Mouse (Mus musculus) macrophage (primary cell): Measurements from ENCODE around the gene Zyg11b. TPM values are rescaled to one million over a fixed set of nuclear protein-coding genes. Genes with fewer than 3 reads are reported as not detected.

Experiments used
- H3K27ac ChIP-seq: fragments of 350-480 bp; formaldehyde crosslinking; 2 replicates; pipeline ENCODE4 v1.9.0; 2021
- H3K36me3 ChIP-seq: fragments of 350-480 bp; formaldehyde crosslinking; 2 replicates; pipeline ENCODE4 v1.9.0; 2021; ENCODE audit errors: inconsistent target
- H3K4me3 ChIP-seq: fragments of 350-480 bp; formaldehyde crosslinking; 2 replicates; pipeline ENCODE4 v1.9.0; 2021; ENCODE audit errors: inconsistent target
- H3K79me2 ChIP-seq: fragments of 350-480 bp; formaldehyde crosslinking; 2 replicates; pipeline ENCODE4 v1.9.0; 2021; ENCODE audit errors: inconsistent target
- WGBS: methylation state at CpG from one replicate; pipeline ENCODE4 v1.1.7; 2026; ENCODE audit warnings: inconsistent platforms; ENCODE audit not compliant: missing documents; 5-methylcytosine and 5-hydroxymethylcytosine counted together
- polyA plus RNA-seq: library from polyadenylated mRNA; stranded (reverse); fragments of 250-400 nt; gene quantifications from 3 replicates; pipeline ENCODE4 v1.2.4, GENCODE M21; 2018; ENCODE audit warnings: inconsistent platforms

The Zyg11b gene
- polyA plus RNA-seq, 1 experiment from 2014 or later, result 13.4 TPM

GRCm38 (mm10) chr4:108329840-108330239 is 28.9 kb upstream of the Zyg11b start:
- 95% methylated on average over 6 of the region's 6 CpGs for WGBS
- Histone ChIP-seq H3K4me3 (no peak overlapping the region), H3K27ac (no peak overlapping the region), H3K79me2 (peaks cover 28% of the 10 kb centered on the region), H3K36me3 (peaks cover 3% of the 10 kb centered on the region; the same call in 1 of the 2 replicates)

DNA sequence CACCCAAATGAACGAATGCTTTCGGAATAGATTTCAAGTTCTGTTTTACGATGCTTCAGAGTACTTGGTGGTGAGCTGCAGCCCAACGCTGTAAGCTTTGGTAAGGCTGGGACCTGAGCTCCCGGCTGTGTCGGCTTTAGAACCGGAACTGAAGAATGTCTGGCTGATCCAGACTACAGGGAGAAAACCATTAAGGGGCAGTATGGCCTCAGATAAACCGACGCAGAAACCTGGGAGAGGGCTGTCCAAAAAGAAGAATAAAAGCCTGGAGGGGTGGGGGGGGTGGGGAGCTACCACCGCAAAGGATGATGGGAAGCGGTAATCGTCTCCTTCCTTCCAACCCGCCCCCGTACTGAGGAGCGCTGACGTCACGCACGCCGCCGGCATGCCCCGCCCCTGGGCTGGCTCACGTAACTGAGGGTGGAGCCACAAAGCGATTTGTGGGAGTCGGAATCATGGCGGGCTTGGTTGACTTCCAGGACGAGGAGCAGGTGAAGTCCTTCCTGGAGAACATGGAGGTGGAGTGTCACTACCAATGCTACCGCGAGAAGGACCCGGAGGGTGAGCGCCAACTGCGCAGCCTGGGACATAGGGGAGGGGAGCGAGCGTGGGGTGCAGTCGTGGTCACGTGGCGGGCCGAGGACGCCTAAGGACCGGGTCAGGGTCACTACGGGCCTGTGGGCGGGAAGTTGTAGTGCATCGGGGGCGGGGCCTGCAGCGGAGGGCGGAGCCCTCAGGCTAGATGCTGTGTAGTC is 27.0 kb upstream of the Zyg11b start, which contains the start of gene Coa7:
TSS of gene Coa7 (plus strand) at position 411 of the 755 bp plus-strand sequence.
- peak within 1 kb of the TSS; percentile 46 for H3K4me3 ChIP-seq
- H3K79me2 ChIP-seq, result peaks cover 28% of the 10 kb centered on the region
- peak within 1 kb of the TSS; percentile 70 for H3K27ac ChIP-seq
- under 1% methylated on average over 45 of the region's 45 CpGs for WGBS
- H3K36me3 ChIP-seq, result no peaks in the 10 kb centered on the region

GRCm38 (mm10) chr4:108327071-108327579 is 26.2 kb upstream of the Zyg11b start:
- peak overlapping the region; percentile 46 for H3K4me3 ChIP-seq
- peak overlapping the region; percentile 70 for H3K27ac ChIP-seq
- H3K36me3 ChIP-seq, result no peaks in the 10 kb centered on the region
- H3K79me2 ChIP-seq, result peaks cover 28% of the 10 kb centered on the region
- 24% methylated on average over 6 of the region's 6 CpGs for WGBS

DNA sequence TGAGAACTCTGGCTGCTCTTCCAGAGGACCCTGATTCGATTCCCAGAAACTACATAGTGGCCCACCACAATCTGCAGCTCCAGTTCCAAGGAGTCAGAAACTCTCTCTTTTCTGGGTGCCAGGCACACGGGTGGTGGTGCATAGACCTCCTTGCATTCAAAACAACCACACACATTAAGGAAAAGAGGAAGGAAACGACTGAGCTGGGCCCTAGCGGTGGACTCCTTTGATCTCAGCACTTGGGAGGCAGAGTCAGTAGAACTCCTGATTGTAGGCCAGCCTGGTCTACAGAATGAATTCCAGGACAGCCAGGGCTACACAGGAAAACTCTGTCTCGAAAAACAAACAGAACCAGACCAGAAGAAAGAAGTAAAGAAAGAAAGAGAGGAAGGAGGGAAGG is 22.7 kb upstream of the Zyg11b start:
- H3K27ac ChIP-seq, result no peak overlapping the region
- no peaks in the 10 kb centered on the region for H3K36me3 ChIP-seq
- no peak overlapping the region for H3K4me3 ChIP-seq
- 41% methylated on average over 5 of the region's 5 CpGs for WGBS
- peaks cover 3% of the 10 kb centered on the region for H3K79me2 ChIP-seq

DNA sequence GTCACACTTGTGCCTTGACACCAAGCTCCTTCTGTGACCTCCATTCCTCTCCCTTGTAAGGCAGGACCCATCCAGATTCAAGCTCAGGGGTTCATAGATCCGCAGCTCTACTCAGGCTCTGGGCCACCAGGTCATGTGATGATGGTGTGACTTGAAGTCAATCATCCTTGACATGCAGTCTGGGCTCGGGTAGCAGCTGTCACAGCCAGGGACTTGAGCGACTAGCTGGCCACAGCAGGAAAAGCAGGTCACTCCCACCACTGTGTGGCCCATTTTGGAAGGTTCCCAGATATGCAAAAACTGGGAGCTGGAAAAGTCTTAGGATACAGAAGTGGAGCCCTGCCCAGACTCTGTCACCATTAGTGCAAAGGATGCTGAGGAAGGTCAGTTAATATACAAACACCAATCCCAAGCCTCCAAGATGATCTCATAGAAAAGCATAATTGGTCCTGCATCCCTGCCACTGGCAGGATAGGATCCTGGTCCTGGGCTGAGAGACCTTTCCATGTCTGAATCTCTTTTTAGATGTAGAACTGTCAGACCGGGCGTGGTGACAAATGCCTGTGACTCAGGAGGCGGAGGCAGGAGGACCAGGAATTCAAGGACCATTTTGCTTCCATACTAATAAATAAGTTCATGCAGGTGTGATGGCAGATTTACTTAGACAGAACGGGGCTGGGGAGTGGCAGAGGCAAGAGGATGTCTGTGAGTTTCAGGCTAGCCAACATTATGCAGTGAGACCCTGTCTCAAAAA is 19.9 kb upstream of the Zyg11b start:
- WGBS, result 89% methylated on average over 7 of the region's 7 CpGs
- Histone ChIP-seq H3K36me3 (no peaks in the 10 kb centered on the region), H3K79me2 (no peaks in the 10 kb centered on the region), H3K4me3 (no peak overlapping the region), H3K27ac (no peak overlapping the region)

DNA sequence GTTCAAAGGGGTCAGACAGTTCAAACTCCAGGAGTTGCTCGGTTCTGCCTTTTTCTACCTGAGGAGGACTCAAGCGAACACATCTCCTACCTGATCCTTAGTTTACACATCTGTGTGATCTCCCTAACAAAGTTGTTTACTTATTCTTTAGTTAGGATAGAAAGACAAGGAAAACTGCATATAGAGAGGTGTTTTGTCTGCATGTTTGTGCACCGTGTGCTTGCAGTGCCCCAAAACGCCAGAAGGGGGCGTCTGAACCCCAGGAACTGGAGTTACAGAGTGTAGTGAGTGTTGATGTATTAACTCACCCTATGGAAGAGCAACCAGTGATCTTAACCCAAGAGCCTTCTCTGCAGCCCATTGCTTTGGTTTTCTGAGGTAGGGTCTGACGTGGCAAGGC is 18.9 kb upstream of the Zyg11b start:
- Histone ChIP-seq H3K27ac (no peak overlapping the region), H3K4me3 (no peak overlapping the region), H3K79me2 (no peaks in the 10 kb centered on the region), H3K36me3 (no peaks in the 10 kb centered on the region)
- WGBS, result 77% methylated on average over 6 of the region's 6 CpGs

GRCm38 (mm10) chr4:108318649-108319615 is 18.0 kb upstream of the Zyg11b start:
- H3K27ac ChIP-seq, result peak overlapping the region; percentile 17

GRCm38 (mm10) chr4:108317656-108318605 is 17.0 kb upstream of the Zyg11b start:
- WGBS, result 29% methylated on average over 12 of the region's 12 CpGs
- H3K79me2 ChIP-seq, result no peaks in the 10 kb centered on the region
- H3K4me3 ChIP-seq, result no peak overlapping the region
- peak overlapping the region; percentile 17 for H3K27ac ChIP-seq
- H3K36me3 ChIP-seq, result no peaks in the 10 kb centered on the region

More at GRCm38 (mm10) chr4:108318649-108319615, 18.0 kb upstream of the Zyg11b start:
- Histone ChIP-seq H3K36me3 (no peaks in the 10 kb centered on the region), H3K4me3 (no peak overlapping the region), H3K79me2 (no peaks in the 10 kb centered on the region)
- WGBS, result 43% methylated on average over 6 of the region's 8 CpGs

- Histone ChIP-seq H3K79me2 (no peaks in the 10 kb centered on the region), H3K4me3 (no peak overlapping the region), H3K36me3 (no peaks in the 10 kb centered on the region), H3K27ac (no peak overlapping the region)
- 78% methylated on average over 5 of the region's 5 CpGs for WGBS
Measured at GRCm38 (mm10) chr4:108314041-108314440, 13.1 kb upstream of the Zyg11b start.

GRCm38 (mm10) chr4:108310706-108311105 is 9.8 kb upstream of the Zyg11b start:
- H3K27ac ChIP-seq, result no peak overlapping the region
- H3K4me3 ChIP-seq, result no peak overlapping the region
- no peaks in the 10 kb centered on the region for H3K36me3 ChIP-seq
- 60% methylated on average over 6 of the region's 6 CpGs for WGBS
- H3K79me2 ChIP-seq, result no peaks in the 10 kb centered on the region

DNA sequence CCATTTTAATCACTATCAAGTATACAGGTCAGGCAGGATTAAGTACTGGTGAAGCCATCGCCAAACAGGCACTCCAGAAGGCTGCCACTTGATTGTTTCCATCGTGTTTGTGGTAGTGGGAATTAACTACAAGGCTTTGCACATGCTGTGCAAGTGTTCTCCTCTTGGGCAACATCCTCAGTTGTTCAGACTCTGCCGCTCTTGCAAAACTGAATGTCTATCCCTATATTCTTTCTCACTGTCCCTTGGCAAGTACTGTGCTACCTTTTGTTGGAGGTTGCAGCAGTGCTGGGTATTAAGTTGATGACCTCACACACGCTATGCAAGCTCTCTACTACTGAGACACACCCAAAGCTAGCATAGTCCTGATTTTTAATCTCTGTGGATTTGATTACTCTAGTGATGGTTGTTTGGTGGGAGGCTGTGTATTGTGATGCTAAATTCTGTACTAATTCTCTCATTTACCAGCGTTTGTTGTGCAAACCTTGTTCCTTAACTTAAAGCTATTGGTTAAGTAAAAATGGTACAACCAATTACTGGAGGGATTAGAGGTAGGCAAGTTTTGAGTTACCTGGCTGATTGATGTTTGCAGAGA is 1.5 kb upstream of the Zyg11b start:
- H3K36me3 ChIP-seq, result no peaks in the 10 kb centered on the region
- no peak overlapping the region for H3K4me3 ChIP-seq
- peaks cover 32% of the 10 kb centered on the region for H3K79me2 ChIP-seq
- WGBS, result 56% methylated on average over 5 of the region's 5 CpGs
- H3K27ac ChIP-seq, result no peak overlapping the region

DNA sequence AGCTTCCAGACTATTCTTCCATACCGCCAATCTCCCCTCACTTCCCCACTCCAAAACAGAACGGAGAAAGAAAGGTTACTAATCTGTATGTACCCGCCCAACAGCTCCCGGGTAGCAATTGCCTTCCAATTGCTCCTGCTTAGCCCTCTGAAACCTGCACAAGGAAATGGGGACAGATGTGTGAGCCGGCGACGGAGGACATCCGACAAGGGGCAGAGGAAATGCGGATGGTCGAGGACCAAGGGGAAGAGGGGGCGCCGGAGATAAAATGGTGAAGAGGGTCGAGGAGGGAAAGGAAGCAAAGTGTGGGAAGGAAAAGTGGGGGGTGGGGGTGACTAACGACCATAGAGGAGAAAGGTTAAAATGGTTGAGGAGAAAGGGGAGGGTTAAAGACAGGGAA is 630 bp downstream of the Zyg11b start:
- WGBS, result 3% methylated on average over 14 of the region's 14 CpGs

DNA sequence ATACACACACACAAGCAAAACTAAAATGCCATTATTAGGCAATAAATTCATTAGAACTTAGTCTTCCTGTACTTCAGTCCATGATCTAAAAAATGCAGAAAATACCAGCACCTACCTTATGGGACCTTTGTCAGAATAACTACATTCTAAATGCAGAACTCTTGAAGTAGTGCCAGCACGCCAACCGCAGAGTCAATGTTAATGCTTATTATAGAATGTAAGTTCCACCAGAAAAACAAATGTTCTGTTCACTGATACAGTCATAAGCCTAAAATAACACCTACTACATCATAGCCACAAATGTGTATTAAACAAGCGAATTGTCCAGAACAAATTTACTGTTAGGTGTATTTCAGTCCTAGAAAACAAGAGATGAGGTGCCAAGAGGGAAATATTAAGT is 23.9 kb downstream of the Zyg11b start:
- no peaks in the 10 kb centered on the region for H3K36me3 ChIP-seq
- no peak overlapping the region for H3K27ac ChIP-seq
- H3K79me2 ChIP-seq, result peaks cover 10% of the 10 kb centered on the region; the same call in 1 of the 2 replicates
- WGBS, result 100% methylated on average over 3 of the region's 3 CpGs
- H3K4me3 ChIP-seq, result no peak overlapping the region

More for the DNA sequence above, 630 bp downstream of the Zyg11b start:
- peaks cover 54% of the 10 kb centered on the region for H3K79me2 ChIP-seq
- H3K27ac ChIP-seq, result peak overlapping the region; percentile 39
- peak overlapping the region; percentile 79 for H3K4me3 ChIP-seq
- H3K36me3 ChIP-seq, result no peaks in the 10 kb centered on the region
